Mouse (Mus musculus): ENCODE measurements around the gene Catsperz. TPM values are rescaled to one million over a fixed set of nuclear protein-coding genes. Genes with fewer than 3 reads are reported as not detected.
"Not testable (repeated sequence)": the region's sequence is repeated elsewhere in the genome, so short reads cannot be mapped to it uniquely, and the experiment has no call there.

Gene Catsperz
- polyA plus RNA-seq, 1 experiment from 2014 or later = not detected

- DNase-seq (ENCODE audit: low spot score) = no peak
- WGBS = 91% methylated on average over 8 of the region's 8 CpGs
- H3K36me3 ChIP-seq = peaks cover 50% of the 10 kb centered on the region
- no peaks in the 10 kb centered on the region for H3K9me3 ChIP-seq
- H3K4me3 ChIP-seq = no peak overlapping the region
- no peak overlapping the region for H3K27ac ChIP-seq
- H3K4me1 ChIP-seq (replicated peaks) = peaks cover 39% of the 10 kb centered on the region
- H3K27me3 ChIP-seq (ENCODE audit: insufficient read depth, poor library complexity, severe bottlenecking) = no peaks in the 10 kb centered on the region
These were observed 18.1 kb downstream of the Catsperz start for GRCm38 (mm10) chr19:6907094-6907493.

- no peaks in the 10 kb centered on the region for H3K27me3 ChIP-seq (ENCODE audit: insufficient read depth, poor library complexity, severe bottlenecking)
- WGBS = 91% methylated on average over 3 of the region's 3 CpGs
- no peaks in the 10 kb centered on the region for H3K9me3 ChIP-seq
- DNase-seq (ENCODE audit: low spot score) = no peak
- no peak overlapping the region for H3K27ac ChIP-seq
- no peak overlapping the region for H3K4me3 ChIP-seq
- peaks cover 32% of the 10 kb centered on the region for H3K4me1 ChIP-seq (replicated peaks)
- H3K36me3 ChIP-seq = peaks cover 41% of the 10 kb centered on the region
These were observed 19.0 kb downstream of the Catsperz start for GRCm38 (mm10) chr19:6906199-6906598.

- H3K27ac ChIP-seq = no peak overlapping the region
- 90% methylated on average over 11 of the region's 11 CpGs for WGBS
These were observed 19.6 kb downstream of the Catsperz start for GRCm38 (mm10) chr19:6905498-6906159.

GRCm38 (mm10) chr19:6904846-6905245 lies 20.3 kb downstream of the Catsperz start:
- Histone ChIP-seq H3K27ac (no peak overlapping the region), H3K4me3 (no peak overlapping the region), H3K36me3 (peaks cover 38% of the 10 kb centered on the region), H3K9me3 (peaks cover 5% of the 10 kb centered on the region; the same call in 1 of the 2 replicates), H3K4me1 (replicated peaks) (peaks cover 25% of the 10 kb centered on the region), H3K27me3 (ENCODE audit: insufficient read depth, poor library complexity, severe bottlenecking) (no peaks in the 10 kb centered on the region)
- DNase-seq (ENCODE audit: low spot score) = no peak
- 86% methylated on average over 2 of the region's 2 CpGs for WGBS

More at GRCm38 (mm10) chr19:6905498-6906159, 19.6 kb downstream of the Catsperz start:
- no peaks in the 10 kb centered on the region for H3K9me3 ChIP-seq
- no peak for DNase-seq (ENCODE audit: low spot score)
- peaks cover 38% of the 10 kb centered on the region for H3K36me3 ChIP-seq
- H3K4me3 ChIP-seq = no peak overlapping the region
- H3K4me1 ChIP-seq (replicated peaks) = peaks cover 28% of the 10 kb centered on the region
- no peaks in the 10 kb centered on the region for H3K27me3 ChIP-seq (ENCODE audit: insufficient read depth, poor library complexity, severe bottlenecking)

- H3K4me3 ChIP-seq = no peak overlapping the region
- no peaks in the 10 kb centered on the region for H3K27me3 ChIP-seq (ENCODE audit: insufficient read depth, poor library complexity, severe bottlenecking)
- peaks cover 11% of the 10 kb centered on the region for H3K4me1 ChIP-seq (replicated peaks)
- H3K9me3 ChIP-seq = peaks cover 5% of the 10 kb centered on the region; the same call in 1 of the 2 replicates
- peaks cover 38% of the 10 kb centered on the region for H3K36me3 ChIP-seq
- WGBS = 93% methylated on average over 1 of the region's 1 CpGs
- no peak for DNase-seq (ENCODE audit: low spot score)
- no peak overlapping the region for H3K27ac ChIP-seq
These were observed 22.1 kb downstream of the Catsperz start for GRCm38 (mm10) chr19:6903031-6903430.

GRCm38 (mm10) chr19:6899641-6900040 lies 25.5 kb downstream of the Catsperz start:
- peaks cover 9% of the 10 kb centered on the region; the same call in 1 of the 2 replicates for H3K9me3 ChIP-seq
- peaks cover 9% of the 10 kb centered on the region for H3K36me3 ChIP-seq
- no peaks in the 10 kb centered on the region for H3K4me1 ChIP-seq (replicated peaks)
- WGBS = 86% methylated on average over 4 of the region's 4 CpGs
- no peak for DNase-seq (ENCODE audit: low spot score)
- no peaks in the 10 kb centered on the region for H3K27me3 ChIP-seq (ENCODE audit: insufficient read depth, poor library complexity, severe bottlenecking)
- H3K27ac ChIP-seq = no peak overlapping the region
- H3K4me3 ChIP-seq = no peak overlapping the region

GRCm38 (mm10) chr19:6895608-6896305 lies 29.4 kb downstream of the Catsperz start:
- not testable (repeated sequence) for H3K36me3 ChIP-seq; H3K4me3 ChIP-seq; H3K27ac ChIP-seq; DNase-seq (ENCODE audit: low spot score); H3K27me3 ChIP-seq (ENCODE audit: insufficient read depth, poor library complexity, severe bottlenecking); H3K4me1 ChIP-seq (replicated peaks); H3K9me3 ChIP-seq
- 90% methylated on average over 18 of the region's 18 CpGs for WGBS

- DNase-seq (ENCODE audit: low spot score) = no peak
- no peaks in the 10 kb centered on the region for H3K27me3 ChIP-seq (ENCODE audit: insufficient read depth, poor library complexity, severe bottlenecking)
- peaks cover 4% of the 10 kb centered on the region; the same call in 1 of the 2 replicates for H3K9me3 ChIP-seq
- WGBS = 92% methylated on average over 14 of the region's 14 CpGs
- no peak overlapping the region for H3K4me3 ChIP-seq
- H3K27ac ChIP-seq = no peak overlapping the region
- no peaks in the 10 kb centered on the region for H3K4me1 ChIP-seq (replicated peaks)
- no peaks in the 10 kb centered on the region for H3K36me3 ChIP-seq
These were observed 31.3 kb downstream of the Catsperz start for GRCm38 (mm10) chr19:6893731-6894451.

- DNase-seq (ENCODE audit: low spot score) = no peak
- Histone ChIP-seq H3K36me3 (no peaks in the 10 kb centered on the region), H3K9me3 (peaks cover 4% of the 10 kb centered on the region; the same call in 1 of the 2 replicates), H3K27ac (no peak overlapping the region), H3K4me3 (no peak overlapping the region), H3K4me1 (replicated peaks) (no peaks in the 10 kb centered on the region), H3K27me3 (ENCODE audit: insufficient read depth, poor library complexity, severe bottlenecking) (no peaks in the 10 kb centered on the region)
- WGBS = 80% methylated on average over 4 of the region's 4 CpGs
These were observed 32.7 kb downstream of the Catsperz start for GRCm38 (mm10) chr19:6892512-6892911.

- DNase-seq (ENCODE audit: low spot score) = no peak
- Histone ChIP-seq H3K36me3 (no peaks in the 10 kb centered on the region), H3K27me3 (ENCODE audit: insufficient read depth, poor library complexity, severe bottlenecking) (no peaks in the 10 kb centered on the region), H3K4me1 (replicated peaks) (no peaks in the 10 kb centered on the region), H3K4me3 (no peak overlapping the region), H3K9me3 (peaks cover 8% of the 10 kb centered on the region), H3K27ac (no peak overlapping the region)
- WGBS = 86% methylated on average over 4 of the region's 4 CpGs
These were observed 47.2 kb downstream of the Catsperz start for GRCm38 (mm10) chr19:6877965-6878364.

GRCm38 (mm10) chr19:6876799-6877198 lies 48.4 kb downstream of the Catsperz start:
- H3K27me3 ChIP-seq (ENCODE audit: insufficient read depth, poor library complexity, severe bottlenecking) = no peaks in the 10 kb centered on the region
- peaks cover 8% of the 10 kb centered on the region for H3K9me3 ChIP-seq
- H3K27ac ChIP-seq = no peak overlapping the region
- no peaks in the 10 kb centered on the region for H3K36me3 ChIP-seq
- H3K4me3 ChIP-seq = no peak overlapping the region
- no peaks in the 10 kb centered on the region for H3K4me1 ChIP-seq (replicated peaks)
- DNase-seq (ENCODE audit: low spot score) = no peak

- DNase-seq (ENCODE audit: low spot score) = no peak
- no peak overlapping the region for H3K4me3 ChIP-seq
- H3K27ac ChIP-seq = no peak overlapping the region
- H3K36me3 ChIP-seq = no peaks in the 10 kb centered on the region
- no peaks in the 10 kb centered on the region for H3K4me1 ChIP-seq (replicated peaks)
- H3K27me3 ChIP-seq (ENCODE audit: insufficient read depth, poor library complexity, severe bottlenecking) = no peaks in the 10 kb centered on the region
- WGBS = 86% methylated on average over 6 of the region's 6 CpGs
- H3K9me3 ChIP-seq = peaks cover 5% of the 10 kb centered on the region
These were observed 49.3 kb downstream of the Catsperz start for GRCm38 (mm10) chr19:6875834-6876233.

- Histone ChIP-seq H3K36me3 (no peaks in the 10 kb centered on the region), H3K27me3 (ENCODE audit: insufficient read depth, poor library complexity, severe bottlenecking) (no peaks in the 10 kb centered on the region), H3K27ac (no peak overlapping the region), H3K9me3 (no peaks in the 10 kb centered on the region), H3K4me1 (replicated peaks) (peaks cover 3% of the 10 kb centered on the region), H3K4me3 (no peak overlapping the region)
- no peak for DNase-seq (ENCODE audit: low spot score)
- 85% methylated on average over 1 of the region's 1 CpGs for WGBS
These were observed 50.9 kb downstream of the Catsperz start for GRCm38 (mm10) chr19:6874257-6874656.

Data from hindbrain, embryonic 10.5 days (tissue).